Mouse (Mus musculus) brain, adult 2 months (tissue): ENCODE data around the gene Ogn.
"Not testable (repeated sequence)": the region's sequence is repeated elsewhere in the genome, so short reads cannot be mapped to it uniquely, and the experiment has no call there.

Experiments used
- DNase-seq: peaks from one replicate; pipeline ENCODE4 v3.0.0; 2011; ENCODE audit warnings: low read depth, low spot score

Gene Ogn

GRCm38 (mm10) chr13:49607714-49608113, at the start of gene Ogn:
Ogn (plus strand) TSS chr13:49608046.
- DNase-seq = peak; percentile 9

DNA sequence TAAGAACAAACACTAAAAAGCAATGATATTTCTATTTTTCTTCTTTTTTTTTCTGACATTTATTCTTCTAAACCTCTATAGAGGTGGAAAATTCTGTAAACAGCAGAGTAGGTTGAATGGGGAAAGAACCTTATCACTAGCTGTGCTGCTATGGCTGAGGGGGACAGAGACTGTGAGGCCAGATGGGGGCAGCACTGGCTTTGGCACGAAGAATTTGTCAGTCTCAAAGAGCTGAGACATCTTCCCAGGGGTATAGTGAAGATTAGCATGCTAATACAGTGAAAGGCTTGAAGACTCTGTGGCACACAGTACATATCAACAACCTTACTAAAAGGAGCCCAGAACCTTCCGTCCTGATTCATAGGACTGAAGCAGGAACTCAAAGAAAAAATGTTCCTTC, 48.7 kb upstream of the Ogn start:
- peak; percentile 33 for DNase-seq

DNA sequence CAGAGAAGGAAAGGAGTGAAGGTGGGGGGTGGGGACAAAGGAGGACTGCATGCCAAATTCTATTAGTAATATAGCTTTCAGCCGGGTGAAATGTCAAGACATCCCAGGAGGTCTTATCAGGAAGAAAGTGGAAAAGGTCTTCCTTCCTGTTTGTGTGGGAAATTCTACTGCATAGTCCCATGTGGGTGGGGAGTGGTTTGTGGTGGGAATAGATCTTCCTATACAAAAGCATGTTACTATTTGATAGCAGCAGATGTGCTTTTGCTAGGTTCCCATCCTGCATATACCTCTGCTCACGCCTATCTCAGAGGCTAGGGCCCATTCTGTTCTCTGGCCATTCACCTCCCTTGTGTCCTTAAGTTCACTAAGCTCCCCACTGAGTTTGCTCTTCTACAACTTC, 47.0 kb upstream of the Ogn start:
- DNase-seq = no peak

GRCm38 (mm10) chr13:49564347-49564746, 43.5 kb upstream of the Ogn start:
- no peak for DNase-seq

GRCm38 (mm10) chr13:49570371-49570770, 37.5 kb upstream of the Ogn start:
- no peak for DNase-seq

DNA sequence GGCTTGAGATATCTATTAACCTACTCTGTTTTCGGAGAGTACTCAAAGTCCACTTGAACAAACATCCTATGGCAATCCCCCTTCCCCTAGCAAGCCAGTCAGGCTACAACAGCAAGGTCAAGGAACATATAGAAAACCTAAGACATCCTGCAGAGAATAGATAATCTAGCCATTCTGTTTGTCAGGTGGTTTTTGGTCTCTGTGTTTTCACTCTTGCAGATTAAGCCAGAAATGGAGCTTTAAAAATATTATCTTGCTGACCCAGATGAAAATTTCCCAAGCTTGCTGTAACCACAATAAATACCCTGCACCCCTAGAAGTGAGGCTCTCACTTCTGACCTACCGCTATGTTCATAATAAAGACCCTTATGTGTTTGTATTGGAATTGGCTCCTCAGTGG, 36.4 kb upstream of the Ogn start:
- DNase-seq = no peak

DNA sequence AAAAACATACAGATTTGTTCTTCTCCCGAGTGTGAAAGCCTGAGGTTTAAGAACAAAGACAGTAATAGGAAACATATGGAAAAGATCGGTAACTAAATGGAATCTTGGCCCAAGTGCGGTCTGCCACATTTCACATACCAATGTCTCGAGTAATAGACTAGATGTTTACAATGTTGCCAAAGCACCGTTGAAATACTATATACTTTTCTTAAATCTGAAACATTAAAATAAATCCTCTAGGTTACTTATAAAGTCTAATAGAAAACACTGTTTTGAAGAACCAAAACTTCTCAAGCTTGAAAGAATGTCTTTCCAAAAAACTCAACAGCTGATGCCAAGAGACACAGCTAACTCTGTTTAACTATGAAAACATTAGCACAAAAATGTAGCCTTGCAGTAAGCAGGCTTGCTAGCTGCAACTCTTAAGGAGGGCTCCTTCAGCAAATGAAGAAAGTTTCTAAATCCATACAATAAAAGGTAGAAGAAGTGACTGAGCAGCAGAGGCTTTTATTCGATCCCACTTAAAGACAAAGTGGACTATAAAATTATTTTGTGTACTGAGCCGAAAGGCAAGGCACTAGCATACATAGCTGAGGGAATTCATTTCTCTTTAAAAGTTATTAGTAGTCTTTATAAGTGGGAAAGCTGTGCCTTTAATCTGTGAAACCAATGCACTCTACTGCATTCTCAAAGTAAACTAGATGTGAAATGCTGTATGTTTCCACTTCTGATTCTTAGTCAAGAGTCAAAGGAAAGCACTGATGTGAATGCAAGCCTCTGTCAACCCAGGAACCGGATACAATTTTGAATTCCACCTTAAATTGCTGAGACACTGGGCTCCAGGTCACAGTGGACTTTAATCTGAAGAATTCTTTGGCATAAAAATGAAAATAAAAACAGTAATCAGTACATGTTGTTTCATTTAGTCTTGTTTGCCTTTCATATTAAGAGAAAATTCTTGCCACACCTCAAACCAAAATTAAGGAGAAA, 26.0 kb upstream of the Ogn start, which contains the start of gene Omd:
Gene Omd (plus strand): TSS at position 922 of the 990 bp plus-strand sequence.
- DNase-seq = peak; percentile 3

DNA sequence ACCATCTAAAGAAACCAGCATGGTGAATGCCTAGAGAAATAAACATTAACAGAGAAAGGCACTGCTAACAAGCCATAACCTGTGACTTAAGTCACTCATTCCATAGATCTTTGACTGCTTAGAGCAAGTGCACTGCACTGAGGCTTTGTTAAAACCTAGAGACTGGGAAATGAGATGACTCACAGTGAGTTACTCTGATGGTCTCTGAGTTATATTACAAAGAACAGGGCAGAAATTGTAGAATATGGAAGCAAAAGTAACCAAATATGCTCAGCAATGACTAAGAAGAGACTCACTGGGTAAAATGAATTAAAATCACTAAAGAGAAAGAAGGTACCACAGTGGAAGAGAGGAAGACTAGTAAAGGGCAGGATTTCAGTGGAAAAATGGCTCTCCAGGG, 24.0 kb upstream of the Ogn start:
- no peak for DNase-seq

GRCm38 (mm10) chr13:49584307-49585005, 23.4 kb upstream of the Ogn start:
- DNase-seq = no peak

DNA sequence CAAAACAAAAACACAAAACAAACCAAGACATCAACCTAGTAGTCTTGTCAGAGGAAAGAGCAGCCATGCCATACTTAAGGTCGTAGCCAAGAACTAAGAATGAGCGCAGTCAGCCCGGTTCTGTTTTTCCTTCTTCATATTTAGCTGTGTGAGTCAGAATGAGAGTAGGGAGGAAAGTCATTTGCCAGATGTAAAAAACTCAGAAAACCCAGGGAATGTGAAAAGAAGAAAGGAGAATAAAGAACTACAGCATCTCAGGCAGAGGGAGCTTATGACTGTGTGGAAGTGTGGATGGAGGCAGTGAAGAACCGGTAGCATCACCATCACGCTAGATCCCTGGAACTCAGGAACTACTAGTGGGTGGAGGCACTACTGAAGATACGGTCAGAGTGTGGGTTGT, 21.8 kb upstream of the Ogn start:
- peak; percentile 28 for DNase-seq

DNA sequence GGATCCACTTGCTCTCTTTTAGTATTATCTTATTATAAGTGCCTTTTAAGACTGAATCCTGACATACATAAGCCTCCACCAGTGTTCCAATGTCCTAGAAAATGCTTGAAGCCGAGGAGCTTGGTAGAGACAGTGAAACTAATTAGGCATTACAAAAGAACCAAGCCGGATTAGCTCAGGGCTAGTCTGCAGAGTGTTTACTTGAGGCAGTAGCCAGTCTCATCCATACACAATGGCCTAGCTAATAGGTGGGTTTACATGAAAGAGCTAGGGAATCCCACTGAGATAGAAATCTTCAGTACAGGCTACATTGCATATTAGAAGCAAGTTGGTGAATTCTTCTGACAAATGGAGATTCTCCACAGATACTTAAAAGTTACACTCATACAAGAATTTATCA, 5.3 kb upstream of the Ogn start:
- not testable (repeated sequence) for DNase-seq

DNA sequence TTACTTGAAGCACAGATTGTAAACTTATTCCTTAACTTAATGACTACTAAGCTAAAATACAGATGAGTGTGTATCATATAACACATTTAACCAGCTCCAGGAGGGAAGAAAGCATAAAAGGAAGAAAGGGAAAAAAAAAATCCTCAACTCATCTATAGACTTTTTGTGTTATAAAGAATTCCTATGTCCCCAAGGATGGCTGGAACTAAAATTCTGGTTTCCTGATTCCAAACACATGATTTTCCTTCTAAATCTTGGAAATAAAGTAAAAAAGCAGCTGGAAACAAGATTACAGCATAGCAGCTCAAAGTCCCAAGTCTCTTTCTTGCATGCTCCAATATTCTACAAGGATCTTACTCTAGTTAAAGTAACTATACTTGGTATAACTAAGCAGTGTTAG, 4.2 kb upstream of the Ogn start:
- no peak for DNase-seq

GRCm38 (mm10) chr13:49608589-49609322, 910 bp downstream of the Ogn start:
- DNase-seq = no peak

DNA sequence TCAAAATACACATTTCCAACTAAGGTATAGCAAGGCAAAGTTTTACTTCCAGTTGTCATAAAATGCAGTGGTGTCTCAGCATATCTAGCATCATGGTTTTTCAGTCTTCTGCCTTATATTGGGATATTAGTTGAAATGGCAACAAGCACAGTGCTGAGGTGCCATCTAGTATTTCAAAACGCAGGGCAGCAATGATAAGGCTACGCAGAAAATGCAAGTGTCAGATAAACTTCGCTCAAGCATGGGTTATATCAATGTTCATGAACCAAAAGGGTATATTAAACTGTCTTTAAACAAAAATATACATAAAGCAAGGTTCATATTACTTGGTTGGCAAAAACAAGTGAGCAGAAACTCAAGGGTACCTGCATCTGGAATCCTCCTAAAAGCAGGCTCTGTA, 9.2 kb downstream of the Ogn start:
- no peak for DNase-seq

DNA sequence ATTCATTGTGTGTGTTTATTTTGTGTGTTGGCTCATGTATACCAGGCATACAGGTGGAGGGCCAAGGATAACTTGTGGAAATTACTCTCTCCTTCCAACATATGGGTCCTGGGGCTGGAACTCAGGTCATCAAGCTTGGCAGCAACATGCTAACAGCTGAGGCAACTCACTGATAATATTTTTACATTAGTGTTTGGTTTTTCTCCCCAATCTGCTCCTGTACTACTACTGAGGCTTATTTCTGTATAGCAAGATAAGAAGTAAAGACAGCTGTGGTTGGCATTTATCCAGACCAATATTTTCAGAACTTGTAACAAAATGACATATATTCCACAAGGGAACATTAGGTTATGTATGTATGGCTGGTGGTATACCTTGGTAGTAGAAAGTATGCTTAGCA, 10.5 kb downstream of the Ogn start:
- no peak for DNase-seq

DNA sequence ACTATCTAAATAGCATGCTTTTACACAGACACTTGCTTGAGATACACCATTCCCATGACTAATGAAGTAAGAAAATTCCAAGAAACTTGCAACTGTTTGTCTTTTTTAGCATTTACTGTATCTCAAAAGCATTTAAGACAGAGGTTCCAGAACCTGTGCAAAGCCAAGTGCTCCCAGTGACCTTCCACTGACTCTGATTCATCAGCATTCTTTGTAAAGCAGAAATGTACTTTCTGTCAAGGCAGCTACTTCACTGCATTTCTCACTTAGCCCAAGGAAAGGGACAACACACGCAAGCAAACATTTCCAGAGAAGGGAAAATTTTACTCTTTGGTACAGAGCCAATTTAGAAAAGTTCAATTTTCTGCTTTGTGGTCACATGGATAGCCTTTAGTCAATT, 15.4 kb downstream of the Ogn start:
- no peak for DNase-seq

DNA sequence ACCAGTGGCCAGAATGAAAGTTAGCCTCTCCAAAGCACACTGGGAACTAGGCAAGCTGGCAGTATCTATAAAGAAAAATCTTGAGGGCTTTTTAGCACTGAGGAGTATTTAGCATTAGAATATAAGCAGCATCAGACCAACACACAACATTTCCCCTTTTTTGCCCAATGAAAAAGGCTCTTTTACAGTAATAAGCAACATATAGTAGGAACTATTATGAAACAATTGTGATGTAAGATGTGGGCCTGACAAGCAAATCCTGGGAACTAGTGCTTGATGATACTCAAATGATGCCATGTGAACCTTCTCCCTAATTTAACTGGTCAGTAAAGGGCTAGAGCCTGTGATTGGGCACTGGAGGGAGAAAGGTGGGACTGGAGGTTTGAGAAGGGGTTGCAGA, 20.3 kb downstream of the Ogn start:
- no peak for DNase-seq

DNA sequence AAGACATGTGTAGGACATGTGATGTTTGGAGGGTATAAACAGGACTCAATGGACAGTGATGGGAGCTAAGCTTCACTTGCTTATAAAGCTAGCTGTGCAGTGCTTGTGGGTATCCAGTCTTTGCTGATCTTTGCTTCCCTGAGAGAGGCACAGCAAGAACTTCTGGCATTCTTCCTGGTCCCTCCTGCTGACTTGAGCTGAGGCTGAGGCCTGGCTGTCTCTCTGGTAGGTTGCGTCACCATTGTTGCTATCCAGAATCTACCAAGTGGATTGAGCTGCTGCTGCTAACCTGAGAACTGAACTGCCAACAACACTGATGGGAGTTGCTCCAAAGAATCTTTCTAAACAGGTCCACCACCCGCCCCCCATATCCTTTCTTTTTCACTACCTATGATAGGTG, 21.2 kb downstream of the Ogn start:
- DNase-seq = no peak

GRCm38 (mm10) chr13:49639965-49640364, 32.1 kb downstream of the Ogn start:
- no peak for DNase-seq

- DNase-seq = no peak
These were observed 34.8 kb downstream of the Ogn start for GRCm38 (mm10) chr13:49642650-49643049.

DNA sequence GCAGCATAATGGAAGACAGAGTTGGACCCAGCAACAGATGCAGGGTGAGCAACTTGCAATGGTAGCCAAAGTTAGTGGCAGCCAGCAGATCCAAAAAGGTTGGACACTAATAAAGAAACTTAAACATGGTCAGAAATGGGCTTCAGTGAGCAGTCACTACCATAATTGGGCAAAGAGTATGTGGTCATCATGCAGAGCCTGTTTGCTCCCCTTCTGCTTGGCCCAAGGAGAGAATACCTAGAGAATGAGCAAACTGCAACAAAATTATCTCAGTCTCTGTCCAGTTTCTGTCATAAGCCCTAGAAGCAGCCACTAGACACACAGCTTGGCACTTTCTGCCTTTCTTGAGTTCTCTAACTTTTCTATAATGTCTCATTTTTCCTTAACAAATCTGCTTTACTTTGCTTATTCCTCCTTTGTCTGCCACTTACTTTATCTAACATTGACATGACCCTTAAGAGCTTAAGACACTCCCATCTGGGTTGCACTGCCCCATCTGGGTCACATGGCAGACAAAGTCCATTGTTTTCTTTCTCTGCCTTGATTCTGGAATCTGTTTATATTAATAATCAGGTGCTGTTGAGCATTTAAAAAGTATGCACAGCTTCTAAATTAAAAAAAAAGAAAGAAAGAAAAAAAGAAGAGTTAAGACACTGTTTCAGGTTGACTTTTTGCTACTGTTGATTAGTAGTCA, 36.0 kb downstream of the Ogn start:
- DNase-seq = no peak
